10 mouse cellular contexts compared by ENCODE assay signal in genomic region chr15:101200777-101201295, GRCm38 (mm10).
"Had no signal": no experiment of that assay in that cellular context is flagged by ENCODE, and none has a peak within 500 bp of the region (broad histone marks: within the 10 kb centered on the region; RNA-seq: fewer than 3 reads in every experiment).

No protein-coding gene starts in this region.

- H3K4me3 ChIP-seq: layer of hippocampus, adult 2 months; liver, embryonic 13.5 days had no signal

- H3K9me3 ChIP-seq: liver, embryonic 13.5 days had no signal

- DNase-seq: kidney, adult 9 months; kidney, postnatal 25 days; layer of hippocampus, adult 9-11 months; liver, embryonic 13.5 days; lung, adult 2 months; lung, postnatal 14 days; lung, postnatal 4 days; midbrain, embryonic 14.5 days; thymus, postnatal 25 days had no signal

- H3K27ac ChIP-seq: layer of hippocampus, adult 2 months; liver, embryonic 13.5 days had no signal

- H3K27me3 ChIP-seq: liver, embryonic 13.5 days had no signal
